Mouse (Mus musculus) embryonic fibroblast, embryonic 13.5 days (primary cell): Measurements from ENCODE around the gene Phf5a.

Experiments used
- CTCF ChIP-seq: IDR thresholded peaks from 2 replicates; pipeline ENCODE4 v1.5.1; 2011; ENCODE audit warnings: mild to moderate bottlenecking, control low read depth, low read length, moderate library complexity, borderline replicate concordance; ENCODE audit not compliant: insufficient read depth
- POLR2A ChIP-seq: IDR thresholded peaks from 2 replicates; pipeline ENCODE4 v1.6.1; 2011; ENCODE audit warnings: low read depth, mild to moderate bottlenecking, control low read depth, low read length, moderate library complexity

DNA sequence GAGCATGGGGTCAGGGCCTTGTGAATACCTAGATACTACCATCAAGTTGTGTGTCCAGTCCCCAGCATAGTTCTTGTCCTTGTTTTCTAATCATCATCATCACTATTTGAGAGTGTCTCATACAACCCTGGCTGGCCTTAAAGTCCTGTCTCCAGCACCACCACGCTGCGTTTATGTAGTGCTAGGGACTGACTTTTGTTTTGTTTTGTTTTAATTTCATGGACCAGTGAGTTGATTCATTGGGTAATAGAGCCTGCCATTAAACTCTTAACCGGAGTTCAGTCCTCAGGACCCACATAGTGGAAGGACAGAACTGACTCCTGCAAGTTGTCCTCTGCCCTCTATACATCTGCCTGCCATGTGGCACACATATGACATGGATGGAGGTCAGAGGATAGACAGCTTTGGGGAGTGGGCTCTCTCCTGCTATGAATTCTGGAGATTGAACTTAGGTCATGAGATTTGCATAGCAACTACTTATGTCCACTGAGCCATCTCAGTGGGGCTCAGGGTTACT, 13.8 kb upstream of the Phf5a start:
- TF ChIP-seq CTCF (no peak), POLR2A (no peak)
